Mouse (Mus musculus): ENCODE data around the gene Angptl4. TPM values are rescaled to one million over a fixed set of nuclear protein-coding genes. Genes with fewer than 3 reads are reported as not detected.
"Not testable (repeated sequence)": the region's sequence is repeated elsewhere in the genome, so short reads cannot be mapped to it uniquely, and the experiment has no call there.

Gene Angptl4
- polyA plus RNA-seq, 1 experiment: not detected

- no peaks in the 10 kb centered on the region for H3K9me3 ChIP-seq (ENCODE audit: control insufficient read depth, low read length)
- no peaks in the 10 kb centered on the region for H3K27me3 ChIP-seq (ENCODE audit: control insufficient read depth)
- no peak overlapping the region for H3K4me3 ChIP-seq (replicated peaks)
- peaks cover 97% of the 10 kb centered on the region for H3K36me3 ChIP-seq (ENCODE audit: control insufficient read depth)
- TF ChIP-seq TAL1 (IDR thresholded peaks at IDR 0.05; ENCODE audit: low read length) (no peak), GATA1 (IDR thresholded peaks at IDR 0.05; ENCODE audit: low read length) (no peak)
- H3K4me1 ChIP-seq (ENCODE audit: control insufficient read depth): peaks cover 52% of the 10 kb centered on the region
These were observed 29.3 kb downstream of the Angptl4 start for GRCm38 (mm10) chr17:33752297-33752696.

DNA sequence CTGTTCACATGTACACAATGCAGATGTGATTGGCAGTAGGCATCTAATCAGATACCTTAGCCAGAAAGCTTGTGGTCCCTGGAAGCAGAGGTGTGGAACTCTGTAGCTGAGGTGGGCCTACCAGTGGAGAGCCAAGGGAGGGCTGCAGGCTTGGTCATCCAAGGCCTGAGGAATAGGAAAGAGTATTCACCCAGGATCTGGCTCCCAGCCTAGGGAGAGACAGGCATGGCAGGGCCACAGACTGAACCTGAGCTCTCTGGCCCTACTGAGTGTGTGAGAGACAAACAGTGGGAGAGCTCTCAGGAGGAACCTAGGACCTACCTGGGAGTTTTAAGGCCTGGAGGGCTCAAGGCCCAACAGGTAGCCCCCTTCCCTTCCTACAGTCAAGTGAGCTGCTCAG lies 30.4 kb downstream of the Angptl4 start:
- TF ChIP-seq TAL1 (IDR thresholded peaks at IDR 0.05; ENCODE audit: low read length) (no peak), GATA1 (IDR thresholded peaks at IDR 0.05; ENCODE audit: low read length) (no peak)
- Histone ChIP-seq H3K4me3 (replicated peaks) (no peak overlapping the region), H3K9me3 (ENCODE audit: control insufficient read depth, low read length) (no peaks in the 10 kb centered on the region), H3K36me3 (ENCODE audit: control insufficient read depth) (peaks cover 95% of the 10 kb centered on the region), H3K4me1 (ENCODE audit: control insufficient read depth) (peaks cover 43% of the 10 kb centered on the region), H3K27me3 (ENCODE audit: control insufficient read depth) (no peaks in the 10 kb centered on the region)

DNA sequence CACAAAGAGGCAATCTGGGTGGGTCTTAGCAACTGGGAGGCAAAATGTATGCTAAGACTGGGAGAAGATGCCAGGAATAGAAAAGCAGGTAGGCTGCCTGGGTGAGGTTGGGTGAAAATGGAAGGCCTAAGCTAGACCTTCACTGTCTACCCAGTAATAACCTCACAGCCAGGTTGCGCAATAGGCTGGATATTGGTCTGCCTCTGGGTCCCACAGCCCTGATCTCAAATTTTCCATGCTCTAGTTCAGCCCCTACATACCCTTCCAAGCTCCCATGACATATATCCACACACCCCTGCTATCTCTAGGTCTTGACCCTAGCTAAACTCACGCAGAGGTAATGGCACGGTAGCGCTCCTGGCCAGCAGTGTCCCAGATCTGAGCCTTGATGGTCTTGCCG lies 32.2 kb downstream of the Angptl4 start:
- Histone ChIP-seq H3K9me3 (ENCODE audit: control insufficient read depth, low read length) (no peaks in the 10 kb centered on the region), H3K4me3 (replicated peaks) (no peak overlapping the region), H3K36me3 (ENCODE audit: control insufficient read depth) (peaks cover 96% of the 10 kb centered on the region), H3K4me1 (ENCODE audit: control insufficient read depth) (peaks cover 32% of the 10 kb centered on the region), H3K27me3 (ENCODE audit: control insufficient read depth) (no peaks in the 10 kb centered on the region)
- no peak for TF ChIP-seq GATA1 (IDR thresholded peaks at IDR 0.05; ENCODE audit: low read length)
- no peak for TF ChIP-seq TAL1 (IDR thresholded peaks at IDR 0.05; ENCODE audit: low read length)

DNA sequence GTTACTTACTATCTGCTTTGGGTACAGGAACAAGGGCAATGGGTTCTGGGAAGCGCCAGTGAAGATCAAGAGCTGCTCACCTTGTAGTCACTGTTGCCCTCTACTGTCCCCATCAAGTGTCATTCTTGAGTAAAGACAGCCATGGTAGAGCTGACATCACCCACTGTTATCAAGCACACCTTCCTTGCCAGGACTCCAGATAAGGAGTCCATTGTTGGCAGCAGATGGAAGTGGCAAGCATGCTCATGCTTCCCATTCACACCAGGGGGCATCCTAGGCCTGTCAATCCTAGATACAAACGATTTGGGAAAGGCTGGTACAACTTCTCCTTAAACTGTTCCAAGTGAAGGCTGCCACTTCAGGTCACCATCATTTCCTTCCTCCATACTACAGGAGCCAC lies 35.6 kb downstream of the Angptl4 start:
- Histone ChIP-seq H3K4me1 (ENCODE audit: control insufficient read depth) (peaks cover 12% of the 10 kb centered on the region), H3K27me3 (ENCODE audit: control insufficient read depth) (no peaks in the 10 kb centered on the region), H3K9me3 (ENCODE audit: control insufficient read depth, low read length) (no peaks in the 10 kb centered on the region), H3K36me3 (ENCODE audit: control insufficient read depth) (peaks cover 62% of the 10 kb centered on the region), H3K4me3 (replicated peaks) (no peak overlapping the region)
- no peak for TF ChIP-seq TAL1 (IDR thresholded peaks at IDR 0.05; ENCODE audit: low read length)
- no peak for TF ChIP-seq GATA1 (IDR thresholded peaks at IDR 0.05; ENCODE audit: low read length)

DNA sequence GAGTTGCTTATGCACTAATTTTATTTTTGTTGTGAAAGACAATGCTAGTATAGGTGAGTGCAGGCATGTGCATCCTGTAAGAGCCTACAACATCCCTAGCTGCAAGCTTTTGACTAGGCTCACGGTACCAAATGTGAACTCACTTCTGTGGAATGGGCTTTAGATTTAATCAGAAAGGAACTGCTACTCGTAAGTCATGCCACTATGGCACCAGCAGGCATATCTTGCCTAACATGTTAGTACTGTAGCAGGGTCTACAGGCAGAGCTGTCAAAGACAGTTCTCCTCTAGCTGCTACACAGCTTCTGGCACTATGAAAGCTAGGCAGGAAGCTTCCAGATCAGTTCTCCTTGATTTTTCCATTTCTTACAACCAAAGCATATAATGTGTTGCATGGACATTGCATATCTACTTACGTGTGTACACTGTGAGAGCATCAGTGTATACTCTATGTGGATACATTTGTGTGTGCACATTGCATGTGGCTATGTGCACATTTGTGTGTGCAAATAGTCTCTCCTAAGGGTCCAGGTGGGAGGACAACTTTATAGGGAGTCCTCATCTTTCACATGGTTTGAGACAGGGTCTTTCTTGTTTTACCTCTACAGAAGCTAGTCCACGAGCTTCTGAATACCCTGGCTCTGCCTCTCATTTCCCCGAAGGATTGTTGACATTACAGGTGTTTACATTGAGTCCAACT lies 36.8 kb downstream of the Angptl4 start:
- no peak for TF ChIP-seq TAL1 (IDR thresholded peaks at IDR 0.05; ENCODE audit: low read length)
- no peak for TF ChIP-seq GATA1 (IDR thresholded peaks at IDR 0.05; ENCODE audit: low read length)
- no peaks in the 10 kb centered on the region for H3K27me3 ChIP-seq (ENCODE audit: control insufficient read depth)
- no peak overlapping the region for H3K4me3 ChIP-seq (replicated peaks)
- H3K4me1 ChIP-seq (ENCODE audit: control insufficient read depth): peaks cover 9% of the 10 kb centered on the region
- peaks cover 50% of the 10 kb centered on the region for H3K36me3 ChIP-seq (ENCODE audit: control insufficient read depth)
- no peaks in the 10 kb centered on the region for H3K9me3 ChIP-seq (ENCODE audit: control insufficient read depth, low read length)

GRCm38 (mm10) chr17:33742420-33742819 lies 39.2 kb downstream of the Angptl4 start:
- Histone ChIP-seq H3K27me3 (ENCODE audit: control insufficient read depth) (no peaks in the 10 kb centered on the region), H3K4me1 (ENCODE audit: control insufficient read depth) (peaks cover 6% of the 10 kb centered on the region), H3K9me3 (ENCODE audit: control insufficient read depth, low read length) (no peaks in the 10 kb centered on the region), H3K4me3 (replicated peaks) (no peak overlapping the region), H3K36me3 (ENCODE audit: control insufficient read depth) (peaks cover 26% of the 10 kb centered on the region)
- TF ChIP-seq TAL1 (IDR thresholded peaks at IDR 0.05; ENCODE audit: low read length): no peak
- no peak for TF ChIP-seq GATA1 (IDR thresholded peaks at IDR 0.05; ENCODE audit: low read length)

- not testable (repeated sequence) for H3K4me1 ChIP-seq (ENCODE audit: control insufficient read depth); H3K36me3 ChIP-seq (ENCODE audit: control insufficient read depth); H3K9me3 ChIP-seq (ENCODE audit: control insufficient read depth, low read length)
These were observed 48.1 kb downstream of the Angptl4 start for GRCm38 (mm10) chr17:33733526-33733925.

DNA sequence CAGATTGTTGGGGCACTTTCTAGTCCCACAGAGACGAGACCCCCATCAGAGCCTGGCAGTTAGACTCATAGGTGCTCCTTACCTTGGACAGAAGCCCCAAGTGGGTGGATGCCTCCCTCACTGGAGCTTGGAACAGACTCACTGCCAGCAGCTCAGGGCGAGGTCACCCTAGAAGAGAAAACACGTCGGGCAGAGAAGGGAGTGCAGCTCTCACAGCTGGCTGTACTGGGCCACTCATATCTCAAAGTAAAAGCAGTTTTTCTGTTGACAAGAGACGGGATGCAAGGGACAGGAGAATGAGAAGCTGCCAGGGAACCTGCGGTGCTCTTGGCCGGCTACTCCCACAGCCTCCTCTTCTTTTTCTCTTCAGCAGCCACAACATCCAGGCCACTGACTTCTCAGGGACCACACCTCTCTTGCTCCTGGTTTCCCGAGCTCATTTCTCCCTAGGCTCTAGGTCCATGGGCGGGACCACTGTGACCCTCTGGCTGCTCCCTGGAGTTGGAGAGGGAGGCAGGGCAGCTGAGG lies 49.0 kb downstream of the Angptl4 start:
- H3K4me3 ChIP-seq (replicated peaks); H3K4me1 ChIP-seq (ENCODE audit: control insufficient read depth): not testable (repeated sequence)

More at GRCm38 (mm10) chr17:33733526-33733925, 48.1 kb downstream of the Angptl4 start:
- not testable (repeated sequence) for H3K27me3 ChIP-seq (ENCODE audit: control insufficient read depth); H3K4me3 ChIP-seq (replicated peaks)

GRCm38 (mm10) chr17:33729215-33729614 lies 52.4 kb downstream of the Angptl4 start:
- Histone ChIP-seq H3K9me3 (ENCODE audit: control insufficient read depth, low read length) (no peaks in the 10 kb centered on the region), H3K4me1 (ENCODE audit: control insufficient read depth) (peaks cover 2% of the 10 kb centered on the region; the same call in 1 of the 2 replicates), H3K4me3 (replicated peaks) (no peak overlapping the region), H3K36me3 (ENCODE audit: control insufficient read depth) (no peaks in the 10 kb centered on the region), H3K27me3 (ENCODE audit: control insufficient read depth) (peaks cover 6% of the 10 kb centered on the region)
- no peak for TF ChIP-seq GATA1 (IDR thresholded peaks at IDR 0.05; ENCODE audit: low read length)
- no peak for TF ChIP-seq TAL1 (IDR thresholded peaks at IDR 0.05; ENCODE audit: low read length)

More for the DNA sequence above, 49.0 kb downstream of the Angptl4 start:
- not testable (repeated sequence) for H3K27me3 ChIP-seq (ENCODE audit: control insufficient read depth); H3K9me3 ChIP-seq (ENCODE audit: control insufficient read depth, low read length); H3K36me3 ChIP-seq (ENCODE audit: control insufficient read depth)

DNA sequence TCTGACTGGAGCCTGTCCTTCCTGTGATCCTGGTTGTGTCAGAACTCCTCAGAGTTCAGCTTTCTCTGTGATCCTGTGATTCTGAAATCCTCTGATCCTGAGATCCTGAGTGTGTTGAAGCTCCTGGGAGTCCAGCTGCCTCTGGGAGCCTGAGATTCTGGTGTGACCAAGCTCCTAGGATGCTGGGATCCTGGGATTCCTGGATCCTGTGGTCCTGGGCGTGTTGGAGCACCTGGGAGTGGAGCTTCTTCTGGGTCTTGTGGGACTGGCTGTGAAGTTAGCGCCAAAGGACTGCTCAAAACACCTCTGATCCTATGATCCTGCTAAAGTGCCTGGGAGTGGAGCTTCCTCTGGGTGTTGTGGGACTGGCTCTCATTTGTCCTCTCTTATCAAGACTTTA lies 53.2 kb downstream of the Angptl4 start:
- H3K27me3 ChIP-seq (ENCODE audit: control insufficient read depth): peaks cover 6% of the 10 kb centered on the region
- H3K36me3 ChIP-seq (ENCODE audit: control insufficient read depth): no peaks in the 10 kb centered on the region
- H3K4me3 ChIP-seq (replicated peaks): no peak overlapping the region
- TF ChIP-seq GATA1 (IDR thresholded peaks at IDR 0.05; ENCODE audit: low read length): no peak
- TF ChIP-seq TAL1 (IDR thresholded peaks at IDR 0.05; ENCODE audit: low read length): no peak
- H3K4me1 ChIP-seq (ENCODE audit: control insufficient read depth): peaks cover 2% of the 10 kb centered on the region; the same call in 1 of the 2 replicates
- H3K9me3 ChIP-seq (ENCODE audit: control insufficient read depth, low read length): no peaks in the 10 kb centered on the region

Other genes starting within 250 kb of the Angptl4 start
- gene Myo1f, start 226.1 kb downstream of the Angptl4 start, polyA plus RNA-seq (2012): 0.06 TPM in 2 replicates
- 14.9 and 17.2 TPM in 2 replicates for gene Zfp414, start 152.7 kb downstream of the Angptl4 start, polyA plus RNA-seq (2012)
- 0.09 and 0.12 TPM in 2 replicates for gene Pram1, start 143.8 kb downstream of the Angptl4 start, polyA plus RNA-seq (2012)
- gene Hnrnpm, start 95.0 kb downstream of the Angptl4 start, polyA plus RNA-seq (2012): 33.0 and 43.0 TPM in 2 replicates
- 80.5 and 112 TPM in 2 replicates for gene March2, start 63.2 kb downstream of the Angptl4 start, polyA plus RNA-seq (2012)
- 26.5 and 41.4 TPM in 2 replicates for gene Rab11b, start 21.3 kb downstream of the Angptl4 start, polyA plus RNA-seq (2012)
- gene Kank3, start 28.7 kb upstream of the Angptl4 start, polyA plus RNA-seq (2012): 0.03 TPM in 2 replicates
- gene Rps28, start 42.7 kb upstream of the Angptl4 start, polyA plus RNA-seq (2012): 366 and 664 TPM in 2 replicates
- 125 and 152 TPM in 2 replicates for gene Ndufa7, start 42.7 kb upstream of the Angptl4 start, polyA plus RNA-seq (2012)
- gene Cd320, start 61.3 kb upstream of the Angptl4 start, polyA plus RNA-seq (2012): 0.26 and 0.86 TPM in 2 replicates
- not detected in 2 replicates for gene Gm7029, start 92.0 kb upstream of the Angptl4 start, polyA plus RNA-seq (2012)
- gene Kifc1, start 108.8 kb upstream of the Angptl4 start, polyA plus RNA-seq (2012): 24.3 and 25.8 TPM in 2 replicates
- gene Platr17, start 123.3 kb upstream of the Angptl4 start, polyA plus RNA-seq (2012): 0.08 TPM in 1 of 2 replicates, not detected in the other
- gene Daxx, start 127.6 kb upstream of the Angptl4 start, polyA plus RNA-seq (2012): 1.4 TPM in 2 replicates
- gene Tapbp, start 134.1 kb upstream of the Angptl4 start, polyA plus RNA-seq (2012): 14.7 and 21.8 TPM in 2 replicates
- gene Zbtb22, start 134.1 kb upstream of the Angptl4 start, polyA plus RNA-seq (2012): 5.6 and 5.7 TPM in 2 replicates
- gene Rgl2, start 147.7 kb upstream of the Angptl4 start, polyA plus RNA-seq (2012): 3.1 and 3.5 TPM in 2 replicates
- gene Pfdn6, start 158.5 kb upstream of the Angptl4 start, polyA plus RNA-seq (2012): 48.7 and 66.5 TPM in 2 replicates
- 6.0 and 6.7 TPM in 2 replicates for gene Wdr46, start 158.8 kb upstream of the Angptl4 start, polyA plus RNA-seq (2012)
- gene B3galt4, start 169.7 kb upstream of the Angptl4 start, polyA plus RNA-seq (2012): 0.21 and 0.45 TPM in 2 replicates
- gene Vps52, start 174.0 kb upstream of the Angptl4 start, polyA plus RNA-seq (2012): 10.1 and 11.6 TPM in 2 replicates
- gene Rps18, start 174.2 kb upstream of the Angptl4 start, polyA plus RNA-seq (2012): 11.8 and 13.8 TPM in 2 replicates
- 0.91 and 0.94 TPM in 2 replicates for gene H2-K1, start 218.5 kb upstream of the Angptl4 start, polyA plus RNA-seq (2012)
- 1.8 and 2.5 TPM in 2 replicates for gene Ring1, start 242.8 kb upstream of the Angptl4 start, polyA plus RNA-seq (2012)
- gene H2-Ke6, start 246.2 kb upstream of the Angptl4 start, polyA plus RNA-seq (2012): 1.4 TPM in 2 replicates
- gene Slc39a7, start 249.9 kb upstream of the Angptl4 start, polyA plus RNA-seq (2012): 3.5 TPM in 2 replicates
- gene Rxrb, start 250.0 kb upstream of the Angptl4 start, polyA plus RNA-seq (2012): 10.1 and 11.3 TPM in 2 replicates

All from erythroblast, embryonic 14.5 days (primary cell).